Mouse (Mus musculus) frontal cortex, postnatal 14 days (tissue): ENCODE data around the gene Dohh.

Experiments
- DNase-seq, 2 experiments: peaks; one replicate each; pipeline ENCODE4 v3.0.0; 2022; ENCODE audit warnings: low spot score in 2 of 2

Gene Dohh

GRCm38 (mm10) chr10:81404082-81404481 lies 19.9 kb downstream of the Dohh start:
- DNase-seq, result no peak

- DNase-seq, result no peak
Measured at GRCm38 (mm10) chr10:81404720-81405119, 20.5 kb downstream of the Dohh start.

- no peak for DNase-seq
Measured at GRCm38 (mm10) chr10:81405588-81406201, 21.5 kb downstream of the Dohh start.

- no peak for DNase-seq
Measured at GRCm38 (mm10) chr10:81406504-81407440, 22.5 kb downstream of the Dohh start.

GRCm38 (mm10) chr10:81407539-81408423 lies 23.6 kb downstream of the Dohh start:
- DNase-seq, result peak; percentile 57 to 68

GRCm38 (mm10) chr10:81408424-81408729 lies 24.1 kb downstream of the Dohh start:
- DNase-seq, result no peak

GRCm38 (mm10) chr10:81408871-81409291 lies 24.7 kb downstream of the Dohh start:
- DNase-seq, result no peak

- no peak for DNase-seq
Measured at GRCm38 (mm10) chr10:81409330-81409729, 25.1 kb downstream of the Dohh start.

- no peak for DNase-seq
Measured at GRCm38 (mm10) chr10:81410350-81410749, 26.1 kb downstream of the Dohh start.

GRCm38 (mm10) chr10:81410981-81411380 lies 26.8 kb downstream of the Dohh start:
- no peak for DNase-seq

- peak in 1 of 2 experiments; percentile 74 for DNase-seq
Measured at GRCm38 (mm10) chr10:81411471-81412400, 27.5 kb downstream of the Dohh start.

- no peak for DNase-seq
Measured at GRCm38 (mm10) chr10:81412586-81413309, 28.5 kb downstream of the Dohh start.

- DNase-seq, result peak; percentile 80 to 81
Measured at GRCm38 (mm10) chr10:81413310-81414261, 29.4 kb downstream of the Dohh start.

GRCm38 (mm10) chr10:81414682-81415081 lies 30.5 kb downstream of the Dohh start:
- DNase-seq, result no peak

- DNase-seq, result no peak
Measured at GRCm38 (mm10) chr10:81415146-81415545, 30.9 kb downstream of the Dohh start.

- DNase-seq, result no peak
Measured at GRCm38 (mm10) chr10:81415549-81416310, 31.5 kb downstream of the Dohh start.

- peak; percentile 77 to 81 for DNase-seq
Measured at GRCm38 (mm10) chr10:81416581-81417226, 32.5 kb downstream of the Dohh start.
